ENCODE assay signal across 9 mouse cellular contexts in genomic region chr6:135144516-135144915, GRCm38 (mm10). TPM values are rescaled to one million over a fixed set of nuclear protein-coding genes. Genes with fewer than 3 reads are reported as not detected.
A peak's percentile ranks its signal among the peaks of the same experiment; 100 is the strongest.
DNase-seq lines count a peak whose midpoint lies in the region; ATAC-seq and TF ChIP-seq lines count a peak whose summit lies in the region.
"Had no signal": no experiment of that assay in that cellular context is flagged by ENCODE, and none has a peak within 500 bp of the region (broad histone marks: within the 10 kb centered on the region; RNA-seq: fewer than 3 reads in every experiment).

No protein-coding gene starts in this region.

- ATAC-seq in heart, postnatal 0 days (ENCODE audit: insufficient read depth, low read depth): 0 out of 2 replicates have a peak, but pooled peaks have one; percentile 44
- ATAC-seq in heart, embryonic 12.5 days (ENCODE audit: insufficient number of reproducible peaks, low FRiP score): no peak
- ATAC-seq in monocyte, adult 5-6 weeks (replicated peaks; ENCODE audit: insufficient number of reproducible peaks, low FRiP score, low TSS enrichment, poor library complexity, severe bottlenecking): no peak

- no peaks in the 10 kb centered on the region for H3K27me3 ChIP-seq in heart, postnatal 0 days (ENCODE audit: control insufficient read depth, insufficient read depth, low read length)
- 0 out of 2 replicates have a peak, but pooled peaks cover 5% of the 10 kb centered on the region for H3K27me3 ChIP-seq in heart, embryonic 12.5 days (replicated peaks)
- H3K27me3 ChIP-seq in embryonic facial prominence, embryonic 10.5 days (replicated peaks; ENCODE audit: low read depth, poor library complexity, severe bottlenecking): no peaks in the 10 kb centered on the region

- H3K4me1 ChIP-seq in heart, postnatal 0 days (ENCODE audit: control insufficient read depth, insufficient read depth): peaks cover 4% of the 10 kb centered on the region; the same call in 1 of the 2 replicates
- peaks cover 7% of the 10 kb centered on the region for H3K4me1 ChIP-seq in heart, embryonic 12.5 days (replicated peaks)
- peaks cover 9% of the 10 kb centered on the region for H3K4me1 ChIP-seq in embryonic facial prominence, embryonic 10.5 days
- H3K4me1 ChIP-seq in lung, adult 2 months (ENCODE audit: control insufficient read depth, insufficient read depth, low read length): no peaks in the 10 kb centered on the region

- peak; percentile 71 for DNase-seq in heart, postnatal 0 days (ENCODE audit: low spot score)
- DNase-seq in thymus, postnatal 4 days: peak; percentile 44
- no peak for DNase-seq in thymus, postnatal 14 days
- peak; percentile 48 for DNase-seq in embryonic facial prominence, embryonic 10.5 days (ENCODE audit: low spot score)
- DNase-seq in lung, adult 2 months: no peak
- DNase-seq in telencephalon, adult 2 months (ENCODE audit: low read depth, low spot score): peak; percentile 74

- no peak overlapping the region for H3K4me3 ChIP-seq in heart, postnatal 0 days (ENCODE audit: low read depth, low read length)
- no peak overlapping the region for H3K4me3 ChIP-seq in heart, embryonic 12.5 days
- no peak overlapping the region for H3K4me3 ChIP-seq in embryonic facial prominence, embryonic 10.5 days
- no peak overlapping the region for H3K4me3 ChIP-seq in lung, adult 2 months (replicated peaks; ENCODE audit: extremely low read depth, low read depth, low read length)
- H3K4me3 ChIP-seq: erythroblast, embryonic 14.5 days had no signal

- H3K9me3 ChIP-seq in heart, postnatal 0 days (replicated peaks; ENCODE audit: control insufficient read depth, low read length): no peaks in the 10 kb centered on the region
- H3K9me3 ChIP-seq in heart, embryonic 12.5 days (replicated peaks): no peaks in the 10 kb centered on the region
- no peaks in the 10 kb centered on the region for H3K9me3 ChIP-seq in embryonic facial prominence, embryonic 10.5 days

- H3K36me3 ChIP-seq in heart, postnatal 0 days (replicated peaks; ENCODE audit: control insufficient read depth, insufficient read depth, low read length): no peaks in the 10 kb centered on the region
- 0 out of 2 replicates have a peak, but pooled peaks cover 3% of the 10 kb centered on the region for H3K36me3 ChIP-seq in heart, embryonic 12.5 days
- no peaks in the 10 kb centered on the region for H3K36me3 ChIP-seq in embryonic facial prominence, embryonic 10.5 days (replicated peaks)

- H3K4me2 ChIP-seq in heart, postnatal 0 days (ENCODE audit: low read depth, low read length): no peak overlapping the region
- no peak overlapping the region for H3K4me2 ChIP-seq in heart, embryonic 12.5 days

- no peak overlapping the region for H3K27ac ChIP-seq in heart, postnatal 0 days (ENCODE audit: low read depth)
- no peak overlapping the region for H3K27ac ChIP-seq in heart, embryonic 12.5 days (ENCODE audit: poor library complexity, severe bottlenecking)
- no peak overlapping the region for H3K27ac ChIP-seq in embryonic facial prominence, embryonic 10.5 days (replicated peaks)

- no peak overlapping the region for H3K9ac ChIP-seq in heart, postnatal 0 days (replicated peaks; ENCODE audit: low read depth, low read length)
- H3K9ac ChIP-seq in heart, embryonic 12.5 days: no peak overlapping the region

- TF ChIP-seq CTCF in heart, postnatal 0 days (IDR thresholded peaks at IDR 0.05; ENCODE audit: low read depth): peak; percentile 91
- TF ChIP-seq CTCF in lung, adult 2 months (IDR thresholded peaks at IDR 0.05; ENCODE audit: insufficient read depth, low read length): peak; percentile 77

- no peak for TF ChIP-seq POLR2A in lung, adult 2 months (IDR thresholded peaks at IDR 0.05; ENCODE audit: borderline replicate concordance, extremely low read depth, low read depth, low read length)

- 4% methylated on average over 3 of the region's 3 CpGs for WGBS in heart, postnatal 0 days
- 7% methylated on average over 3 of the region's 3 CpGs for WGBS in heart, embryonic 12.5 days
- 10% methylated on average over 3 of the region's 3 CpGs for WGBS in embryonic facial prominence, embryonic 10.5 days
- under 1% methylated on average over 3 of the region's 3 CpGs for WGBS in lung, adult 2 months

- TF ChIP-seq EP300 in heart, postnatal 0 days (IDR thresholded peaks at IDR 0.05; ENCODE audit: low read depth): no peak

RNA-seq across cellular contexts. Expression of gene Gprc5d, which starts 26.4 kb away (rescaled TPM):
- not detected in 2 replicates for total RNA-seq in heart, postnatal 0 days (2014; rRNA removed; ENCODE audit: low replicate concordance)
- polyA plus RNA-seq in heart, postnatal 0 days (2015; fragmentation: Nextera tagmentation; extraction: Ambion mirVana): not detected in 2 replicates
- polyA plus RNA-seq in heart, embryonic 12.5 days (2016; fragmentation: Nextera tagmentation; extraction: Ambion mirVana): not detected in 2 replicates
- not detected in 2 replicates for polyA plus RNA-seq in embryonic facial prominence, embryonic 10.5 days (2016; fragmentation: Nextera tagmentation; extraction: Ambion mirVana)
- polyA plus RNA-seq in lung, adult 2 months (2012; rRNA removed): 0.17 TPM in 1 of 2 replicates, not detected in the other
- not detected in 3 replicates for total RNA-seq in monocyte, adult 5-6 weeks (2017)

RNA-seq across cellular contexts. Expression of gene Fam234b, which starts 53.3 kb away (rescaled TPM):
- total RNA-seq in heart, postnatal 0 days (2014; rRNA removed; ENCODE audit: low replicate concordance): 3.7 and 4.3 TPM in 2 replicates
- polyA plus RNA-seq in heart, postnatal 0 days (2015; fragmentation: Nextera tagmentation; extraction: Ambion mirVana): 4.5 and 4.8 TPM in 2 replicates
- polyA plus RNA-seq in heart, embryonic 12.5 days (2016; fragmentation: Nextera tagmentation; extraction: Ambion mirVana): 9.0 and 10.7 TPM in 2 replicates
- 18.4 and 20.1 TPM in 2 replicates for polyA plus RNA-seq in embryonic facial prominence, embryonic 10.5 days (2016; fragmentation: Nextera tagmentation; extraction: Ambion mirVana)
- 6.3 and 9.2 TPM in 2 replicates for polyA plus RNA-seq in lung, adult 2 months (2012; rRNA removed)
- 0.86 to 3.1 TPM (median 1.3 TPM) in 3 replicates for total RNA-seq in monocyte, adult 5-6 weeks (2017)

RNA-seq across cellular contexts. Expression of gene Hebp1, which starts 53.3 kb away (rescaled TPM):
- total RNA-seq in heart, postnatal 0 days (2014; rRNA removed; ENCODE audit: low replicate concordance): 8.8 and 35.5 TPM in 2 replicates
- polyA plus RNA-seq in heart, postnatal 0 days (2015; fragmentation: Nextera tagmentation; extraction: Ambion mirVana): 10.9 and 11.0 TPM in 2 replicates
- polyA plus RNA-seq in heart, embryonic 12.5 days (2016; fragmentation: Nextera tagmentation; extraction: Ambion mirVana): 14.8 and 16.0 TPM in 2 replicates
- polyA plus RNA-seq in embryonic facial prominence, embryonic 10.5 days (2016; fragmentation: Nextera tagmentation; extraction: Ambion mirVana): 4.1 and 5.2 TPM in 2 replicates
- polyA plus RNA-seq in lung, adult 2 months (2012; rRNA removed): 15.4 and 33.8 TPM in 2 replicates
- 1.1 to 4.2 TPM (median 1.6 TPM) in 3 replicates for total RNA-seq in monocyte, adult 5-6 weeks (2017)

Comparison
In these comparisons a context has a peak if more than half of its experiments do, and no peak if none do; other contexts are left out.
1. DNase-seq: peak in heart, postnatal 0 days (single experiment), thymus, postnatal 4 days (single experiment), embryonic facial prominence, embryonic 10.5 days (single experiment) and telencephalon, adult 2 months (single experiment); none in thymus, postnatal 14 days (single experiment) and lung, adult 2 months (single experiment).